Comparison of ENCODE assay signal across 24 mouse cellular contexts in genomic region chr11:63420341-63420740, GRCm38 (mm10).
DNase-seq lines count a peak whose midpoint lies in the region; ATAC-seq and TF ChIP-seq lines count a peak whose summit lies in the region.
"Had no signal": no experiment of that assay in that cellular context is flagged by ENCODE, and none has a peak within 500 bp of the region (broad histone marks: within the 10 kb centered on the region; RNA-seq: fewer than 3 reads in every experiment).

No protein-coding gene starts in this region.

- no peaks in the 10 kb centered on the region for H3K27me3 ChIP-seq in kidney, postnatal 0 days (ENCODE audit: insufficient read depth, low read length)
- peaks cover 30% of the 10 kb centered on the region for H3K27me3 ChIP-seq in lung, embryonic 14.5 days (ENCODE audit: insufficient read depth, low read length)
- H3K27me3 ChIP-seq: embryonic facial prominence, embryonic 12.5 days had no signal

- no peaks in the 10 kb centered on the region for H3K9me3 ChIP-seq in kidney, postnatal 0 days (replicated peaks; ENCODE audit: low read length)
- H3K9me3 ChIP-seq in lung, embryonic 14.5 days (ENCODE audit: low read depth, low read length) = no peaks in the 10 kb centered on the region
- H3K9me3 ChIP-seq: embryonic facial prominence, embryonic 10.5 days; embryonic facial prominence, embryonic 12.5 days; forebrain, embryonic 13.5 days had no signal

- 81% methylated on average over 3 of the region's 3 CpGs for WGBS in kidney, postnatal 0 days
- 45% methylated on average over 3 of the region's 3 CpGs for WGBS in lung, embryonic 14.5 days

- H3K27ac ChIP-seq in kidney, postnatal 0 days = no peak overlapping the region
- no peak overlapping the region for H3K27ac ChIP-seq in lung, embryonic 14.5 days (ENCODE audit: low read depth)
- H3K27ac ChIP-seq: embryonic facial prominence, embryonic 10.5 days; embryonic facial prominence, embryonic 12.5 days; forebrain, embryonic 13.5 days had no signal

- peak; percentile 3 for DNase-seq in heart, adult 11 months
- DNase-seq in heart, adult 18-20 months = no peak
- peak; percentile 56 for DNase-seq in kidney, postnatal 0 days (ENCODE audit: low spot score)
- DNase-seq in kidney, postnatal 25 days = no peak
- peak; percentile 79 for DNase-seq in lung, embryonic 14.5 days
- no peak for DNase-seq in lung, postnatal 25 days (ENCODE audit: low spot score)
- DNase-seq in lung, postnatal 10 days = peak; percentile 7
- DNase-seq in lung, adult 18-20 months = no peak
- DNase-seq: adrenal gland, adult 8-10 months; adrenal gland, postnatal 14 days; adrenal gland, postnatal 36 days; B cell, adult 2 months; cerebellum, adult 11-12 months; cerebellum, adult 2 months; cerebellum, adult 9-10 months; cerebellum, postnatal 10 days; cerebellum, postnatal 25 days had no signal

- H3K9ac ChIP-seq in kidney, postnatal 0 days (ENCODE audit: low read depth, low read length) = no peak overlapping the region
- H3K9ac ChIP-seq in lung, embryonic 14.5 days = no peak overlapping the region
- H3K9ac ChIP-seq: embryonic facial prominence, embryonic 12.5 days; forebrain, embryonic 13.5 days had no signal

- H3K36me3 ChIP-seq in kidney, postnatal 0 days (ENCODE audit: insufficient read depth, low read length) = no peaks in the 10 kb centered on the region
- H3K36me3 ChIP-seq in lung, embryonic 14.5 days (ENCODE audit: insufficient read depth) = no peaks in the 10 kb centered on the region
- H3K36me3 ChIP-seq: embryonic facial prominence, embryonic 10.5 days; embryonic facial prominence, embryonic 12.5 days; G1E had no signal

- H3K4me1 ChIP-seq in kidney, postnatal 0 days (replicated peaks; ENCODE audit: insufficient read depth, low read length) = no peaks in the 10 kb centered on the region
- H3K4me1 ChIP-seq in lung, embryonic 14.5 days (ENCODE audit: insufficient read depth) = no peaks in the 10 kb centered on the region
- H3K4me1 ChIP-seq: forebrain, embryonic 13.5 days had no signal

- TF ChIP-seq CTCF in kidney, postnatal 0 days (IDR thresholded peaks at IDR 0.05; ENCODE audit: low read depth) = no peak
- no peak for TF ChIP-seq CTCF in lung, embryonic 14.5 days (IDR thresholded peaks at IDR 0.05; ENCODE audit: low read depth)

- H3K4me2 ChIP-seq in kidney, postnatal 0 days (ENCODE audit: low read length) = no peak overlapping the region
- H3K4me2 ChIP-seq in lung, embryonic 14.5 days = no peak overlapping the region
- H3K4me2 ChIP-seq: embryonic facial prominence, embryonic 12.5 days; forebrain, embryonic 13.5 days had no signal

- H3K4me3 ChIP-seq in kidney, postnatal 0 days (replicated peaks; ENCODE audit: low read depth, low read length) = no peak overlapping the region
- H3K4me3 ChIP-seq in lung, embryonic 14.5 days (ENCODE audit: low read depth, low read length) = no peak overlapping the region
- H3K4me3 ChIP-seq: embryonic facial prominence, embryonic 10.5 days; embryonic facial prominence, embryonic 12.5 days; forebrain, embryonic 13.5 days had no signal

- no peak for ATAC-seq in kidney, postnatal 0 days (replicated peaks; ENCODE audit: low FRiP score, low read depth)
- no peak; the same call in 1 of the 2 replicates for ATAC-seq in lung, embryonic 14.5 days (ENCODE audit: insufficient read depth)
- ATAC-seq: activated CD4-positive, CD25-positive, alpha-beta regulatory T cell, adult 4 months; CD4-positive, CD25-positive, alpha-beta regulatory T cell, adult 4 months; forebrain, embryonic 13.5 days; Patski had no signal

Comparison
In these comparisons a context has a peak if more than half of its experiments do, and no peak if none do; other contexts are left out.
1. DNase-seq: peak in heart, adult 11 months (single experiment), kidney, postnatal 0 days (single experiment), lung, embryonic 14.5 days (single experiment) and lung, postnatal 10 days (single experiment); none in heart, adult 18-20 months (0 of 2), kidney, postnatal 25 days (0 of 2), lung, postnatal 25 days (single experiment) and lung, adult 18-20 months (0 of 2).